Mouse (Mus musculus) hematopoietic stem cell, adult 5-6 weeks (primary cell): ENCODE data around the gene Elmo1. TPM values are rescaled to one million over a fixed set of nuclear protein-coding genes. Genes with fewer than 3 reads are reported as not detected.

Source experiments
- ATAC-seq, 2 experiments: fragments of 125-278 bp in 1 of 2; replicated peaks in 1 of 2; 2 replicates each; pipeline ENCODE4 v1.8.0; 2016 to 2017; ENCODE audit warnings: inconsistent platforms in 2 of 2, mild to moderate bottlenecking in 2 of 2, moderate number of reproducible peaks in 2 of 2, low read depth in 1 of 2, moderate TSS enrichment in 1 of 2; ENCODE audit not compliant: low FRiP score in 2 of 2, poor library complexity in 2 of 2, severe bottlenecking in 2 of 2, insufficient read depth in 1 of 2, low TSS enrichment in 1 of 2
- total RNA-seq: library from RNA; stranded (forward); fragments of 172-1452, 232-1000 nt; gene quantifications from 2 replicates; pipeline ENCODE4 v1.2.3, GENCODE M21; 2017

Gene Elmo1
- total RNA-seq, 1 experiment from 2014 or later, result 91.4 TPM

DNA sequence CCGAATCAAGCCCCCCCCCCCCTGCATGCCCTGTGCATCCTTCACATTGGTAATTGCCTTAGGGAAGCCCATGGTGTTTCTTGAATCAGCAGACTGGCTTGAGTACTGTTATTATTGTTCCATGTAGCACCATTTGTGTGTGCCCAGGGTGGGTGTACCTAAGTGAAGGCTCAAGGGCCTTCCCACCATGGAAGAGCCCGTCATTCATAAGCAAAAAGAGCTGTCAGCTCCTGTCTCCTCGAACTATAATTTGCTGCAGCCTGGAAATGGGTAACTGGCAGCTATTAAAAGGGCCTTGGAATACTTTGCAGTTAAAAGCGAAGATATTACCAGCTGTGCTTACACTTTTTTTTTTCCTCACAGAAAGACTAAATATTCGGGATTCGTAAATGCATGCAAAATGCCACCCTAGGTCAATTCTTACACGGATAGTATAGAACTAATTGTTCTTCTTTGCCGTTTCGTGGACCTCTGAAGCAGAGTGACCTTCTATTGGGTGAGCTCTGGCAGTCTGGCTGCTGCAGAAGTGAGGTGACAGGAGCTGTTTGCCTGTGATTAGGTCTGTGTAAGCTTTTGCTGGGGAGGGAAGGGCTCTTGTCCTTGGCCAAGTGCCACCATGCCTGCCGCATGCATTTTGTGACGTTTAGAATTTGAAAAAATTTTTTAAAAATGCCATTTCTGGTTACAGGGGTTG is 19.7 kb downstream of the Elmo1 start:
- no peak for ATAC-seq

DNA sequence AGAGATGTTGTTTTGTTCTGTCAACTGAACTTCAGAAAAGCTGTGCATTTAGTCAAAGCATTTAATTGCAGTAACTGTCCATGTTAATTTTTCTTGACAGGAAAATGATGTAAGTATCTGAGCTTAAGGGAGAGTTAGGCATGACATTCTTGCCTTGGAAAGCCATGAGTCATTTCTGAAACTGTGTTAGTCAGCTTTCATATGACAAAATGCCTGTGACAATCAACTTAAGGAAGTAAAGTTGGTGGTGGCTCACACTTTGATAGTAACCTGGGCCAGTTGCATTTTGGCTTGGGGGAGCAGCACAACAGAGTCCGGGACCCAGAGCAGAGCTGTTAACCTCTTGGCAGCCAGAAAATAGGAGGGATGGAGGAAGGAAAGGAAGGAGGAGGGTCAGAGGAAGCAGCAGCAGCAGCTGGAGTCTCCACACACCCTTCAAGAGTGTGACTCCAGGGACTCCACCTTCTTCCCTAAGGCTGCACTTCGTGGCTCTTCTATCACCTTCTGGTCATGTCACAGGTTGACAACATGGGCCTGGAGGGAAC is 20.9 kb downstream of the Elmo1 start:
- no peak; a peak in 1 of 4 replicates for ATAC-seq

DNA sequence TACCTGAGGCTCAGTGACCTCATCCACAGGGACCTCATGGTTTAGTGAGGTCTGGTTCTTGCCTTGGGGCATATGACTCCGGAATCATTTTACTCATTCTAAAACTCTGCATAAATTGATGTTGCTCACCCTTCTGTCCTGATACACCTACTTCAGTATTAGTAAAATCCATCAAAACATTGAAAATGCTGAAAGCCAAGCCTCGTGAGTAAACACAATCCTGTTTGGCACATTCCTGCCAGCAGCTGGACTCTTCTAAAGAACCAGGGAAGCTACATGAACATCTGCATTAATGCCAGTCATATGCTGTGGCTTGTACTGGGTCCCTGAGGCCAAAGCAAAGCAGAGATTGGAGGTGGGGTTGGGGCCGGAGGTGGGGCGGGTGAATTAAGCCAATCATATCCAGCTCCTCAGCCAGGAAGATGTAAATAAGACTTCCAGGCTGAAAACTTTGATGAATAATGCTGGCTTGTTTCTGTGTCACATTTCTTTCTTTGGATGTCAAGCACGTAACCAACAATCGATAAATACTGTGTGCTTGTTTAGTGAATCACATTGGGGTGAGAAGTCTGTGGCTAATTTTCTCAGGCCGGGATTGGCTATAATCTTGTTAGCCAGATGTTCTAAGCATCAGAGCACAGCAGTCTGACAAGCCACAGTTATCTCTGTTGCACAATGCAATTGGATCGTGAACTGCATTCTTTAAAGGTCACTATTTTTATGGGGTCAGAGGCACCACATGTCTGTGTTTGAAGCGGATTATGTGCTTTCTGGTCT is 24.9 kb downstream of the Elmo1 start:
- ATAC-seq, result no peak

DNA sequence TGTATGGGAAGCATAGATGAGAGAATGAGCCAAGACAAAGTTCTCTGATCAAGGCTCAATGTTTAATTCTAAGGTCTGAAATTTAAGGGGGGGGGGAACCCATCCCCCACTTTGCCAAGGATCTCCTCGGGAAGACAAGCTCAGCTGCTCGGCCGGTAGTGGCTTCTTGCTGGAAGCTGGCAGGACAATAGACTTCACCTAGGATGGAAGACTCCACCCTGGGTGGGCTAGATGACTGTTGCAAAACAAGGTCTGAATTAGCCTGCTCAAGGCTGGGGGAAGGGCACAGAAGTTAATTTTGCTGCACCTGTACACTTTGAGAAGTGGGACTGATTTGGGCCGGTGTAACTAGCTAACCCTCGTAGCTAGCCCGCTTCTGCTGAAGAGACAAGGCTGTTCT is 25.6 kb downstream of the Elmo1 start:
- no peak for ATAC-seq

DNA sequence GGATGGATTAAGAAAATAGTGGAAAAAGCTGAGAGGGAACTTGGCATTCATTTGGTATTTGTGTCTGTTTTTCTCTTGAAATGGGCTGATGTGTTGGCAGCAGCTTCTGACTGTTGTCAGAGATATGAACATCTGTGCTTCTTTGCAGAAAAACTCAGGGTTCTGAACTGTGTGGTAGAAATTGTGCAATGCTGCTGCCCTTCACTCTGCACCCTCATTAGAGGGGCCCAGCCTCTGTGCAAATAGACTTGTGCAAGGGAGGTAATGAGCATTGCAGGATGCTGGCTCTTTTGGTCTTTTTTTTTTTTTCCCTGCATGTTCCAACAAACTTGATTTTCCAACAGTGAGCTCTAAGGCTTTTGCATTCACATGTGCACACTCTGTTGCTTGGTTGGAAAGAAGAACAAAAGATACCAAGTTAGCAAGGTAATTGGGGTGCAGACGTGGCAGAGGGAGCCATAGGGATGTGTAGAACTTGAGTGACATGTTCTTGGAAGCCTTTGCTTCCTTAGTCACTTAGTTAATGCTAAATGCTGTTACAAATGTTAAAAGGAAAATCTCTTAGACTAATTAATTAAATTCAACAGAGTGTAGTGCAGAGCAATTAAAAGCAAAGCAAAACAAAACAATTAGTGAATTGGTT is 26.6 kb downstream of the Elmo1 start:
- ATAC-seq, result peak in 1 of 2 experiments; percentile 26; a peak in 1 of 4 replicates

DNA sequence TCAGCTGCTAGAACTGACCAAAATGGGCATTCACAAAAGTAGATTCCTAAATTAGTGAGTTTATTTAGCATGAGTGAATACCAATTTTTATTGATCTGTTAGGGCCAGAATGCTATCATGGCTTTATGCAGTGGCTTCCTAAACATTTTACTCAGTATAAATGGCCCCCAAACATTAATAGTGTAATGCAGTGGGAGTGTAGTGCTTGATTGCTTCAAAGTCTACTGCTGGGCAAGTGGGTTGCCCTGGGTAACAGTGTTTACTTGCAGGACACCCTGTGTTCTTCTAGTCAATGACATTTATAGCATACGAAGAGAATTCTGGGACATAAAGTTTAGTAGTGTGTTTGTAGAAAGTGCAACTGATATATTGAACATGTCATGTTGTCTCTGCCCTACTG is 27.3 kb downstream of the Elmo1 start:
- ATAC-seq, result no peak

DNA sequence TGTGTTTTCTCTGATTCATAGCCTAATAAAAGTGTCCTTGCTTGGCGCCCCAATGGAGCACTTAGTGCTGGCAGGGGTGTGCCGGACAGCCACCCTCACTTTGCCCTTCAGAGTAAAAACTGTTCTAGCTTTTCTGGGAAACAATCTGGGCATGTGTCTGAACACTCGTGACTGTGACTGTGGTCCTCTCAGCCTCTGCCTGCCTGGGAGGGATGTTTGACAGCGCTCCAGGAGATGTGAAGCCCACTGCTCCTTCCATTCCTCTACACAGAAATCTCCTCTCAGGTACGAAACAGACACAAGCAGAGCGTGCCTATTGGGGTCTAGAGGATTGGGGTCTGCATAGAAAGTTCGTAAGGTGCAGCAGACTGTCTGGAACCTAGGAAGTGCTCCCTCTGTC is 28.5 kb downstream of the Elmo1 start:
- no peak for ATAC-seq

DNA sequence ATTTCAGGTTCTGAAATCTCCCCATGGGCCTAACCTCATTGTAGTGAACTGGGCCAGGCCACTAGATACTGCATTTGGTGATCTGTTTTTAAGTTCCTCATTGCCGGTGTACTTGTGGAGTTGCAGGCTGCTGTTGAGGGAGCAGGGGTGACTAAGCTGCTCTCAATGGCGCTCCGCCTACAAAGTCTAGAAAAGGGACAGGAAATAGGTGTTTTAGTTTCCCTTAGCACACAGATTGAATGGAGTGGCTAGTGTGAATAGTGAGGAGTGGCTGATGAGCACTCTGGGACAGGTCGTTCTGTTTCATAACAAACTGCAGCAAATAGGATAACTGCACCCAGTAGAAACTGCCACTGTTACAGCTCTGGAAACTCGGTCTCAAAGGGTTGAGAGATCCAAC is 30.3 kb downstream of the Elmo1 start:
- peak; percentile 95 for ATAC-seq

DNA sequence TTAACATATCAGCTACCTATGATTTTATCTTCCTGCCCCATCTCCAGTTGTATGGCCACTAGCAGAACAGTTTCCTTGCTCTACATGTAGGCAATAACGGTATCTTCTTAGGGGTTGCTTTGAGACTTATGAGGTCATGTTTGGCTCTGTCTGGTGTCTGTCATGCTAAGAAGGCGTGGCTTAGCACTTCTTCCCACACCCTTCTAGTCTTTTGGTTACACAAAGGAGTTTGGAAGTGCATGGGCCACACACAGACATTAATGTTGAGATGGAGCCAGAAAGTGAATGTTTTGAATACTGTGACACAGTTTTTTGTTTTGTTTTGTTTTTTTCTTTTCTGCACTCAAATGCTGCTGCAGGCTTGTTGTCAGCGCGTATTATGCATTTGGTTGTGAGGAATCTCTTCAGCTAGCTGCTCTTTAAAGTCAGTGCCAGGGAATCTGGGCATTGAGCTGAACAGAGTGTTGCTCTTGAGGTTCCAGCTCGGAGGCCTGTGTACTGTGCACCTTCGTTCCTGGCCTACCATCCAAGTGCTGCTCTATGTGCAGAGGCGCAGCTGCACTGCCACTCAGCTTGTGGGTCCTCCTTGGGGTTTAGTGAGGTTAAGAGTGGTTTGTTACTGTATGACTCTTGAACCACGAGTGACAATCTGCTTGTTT is 31.1 kb downstream of the Elmo1 start:
- ATAC-seq, result no peak

DNA sequence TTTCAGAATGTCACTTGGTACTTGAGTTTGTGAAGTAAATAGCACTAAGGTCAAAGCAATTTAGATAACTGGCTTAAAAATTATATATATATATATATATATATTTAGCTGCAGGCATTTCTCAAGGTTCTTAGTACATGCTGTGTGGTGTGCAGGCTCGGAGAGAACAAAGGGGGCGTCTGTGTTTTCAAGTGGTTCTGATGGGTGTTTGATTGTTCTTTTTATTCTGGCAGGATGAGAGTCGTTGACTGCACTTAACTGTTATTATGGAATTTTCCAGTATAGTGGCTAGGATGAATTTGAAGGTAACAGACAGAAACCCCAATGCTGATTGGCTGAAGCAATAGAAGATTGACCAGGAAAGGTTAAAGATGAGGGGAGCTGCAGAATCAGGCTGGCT is 33.6 kb downstream of the Elmo1 start:
- no peak for ATAC-seq

DNA sequence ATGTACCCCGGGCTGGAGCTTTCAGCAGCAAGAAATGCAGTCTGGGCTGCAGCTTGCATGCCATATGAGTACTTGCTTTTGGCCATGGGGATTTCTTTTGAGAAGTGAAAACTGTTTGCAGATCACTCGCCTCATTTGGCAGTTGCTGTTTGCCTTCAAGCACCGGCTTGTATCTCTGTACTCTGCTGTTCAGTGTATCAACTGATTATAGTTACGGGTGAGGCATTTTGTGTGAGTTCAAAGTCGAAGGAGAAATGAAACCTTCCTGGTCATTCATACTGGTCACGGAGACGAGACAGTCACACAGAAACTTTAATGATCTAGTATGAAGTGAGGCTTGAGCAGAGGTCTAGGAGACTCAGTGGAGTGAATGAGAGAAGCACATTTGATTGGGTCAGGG is 34.6 kb downstream of the Elmo1 start:
- no peak for ATAC-seq

DNA sequence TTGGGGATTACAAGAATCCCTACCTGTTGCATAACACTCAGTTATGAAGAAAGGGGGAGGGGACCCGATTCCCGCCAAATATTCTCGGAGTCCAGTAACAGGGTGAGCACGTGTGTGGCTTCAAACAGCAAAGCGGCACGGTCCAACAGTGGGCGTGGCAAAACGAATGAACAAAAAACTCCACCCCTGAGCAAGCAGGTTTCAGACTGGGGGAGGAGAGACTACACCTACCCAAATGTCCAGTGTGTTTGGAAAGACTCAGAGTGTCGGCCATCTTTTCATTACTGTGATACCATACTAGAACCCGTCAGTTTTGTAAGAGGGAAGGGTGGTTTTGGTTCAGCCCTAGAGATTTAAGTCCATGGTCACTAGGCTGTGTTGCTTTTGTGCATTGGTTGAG is 35.4 kb downstream of the Elmo1 start:
- ATAC-seq, result no peak

DNA sequence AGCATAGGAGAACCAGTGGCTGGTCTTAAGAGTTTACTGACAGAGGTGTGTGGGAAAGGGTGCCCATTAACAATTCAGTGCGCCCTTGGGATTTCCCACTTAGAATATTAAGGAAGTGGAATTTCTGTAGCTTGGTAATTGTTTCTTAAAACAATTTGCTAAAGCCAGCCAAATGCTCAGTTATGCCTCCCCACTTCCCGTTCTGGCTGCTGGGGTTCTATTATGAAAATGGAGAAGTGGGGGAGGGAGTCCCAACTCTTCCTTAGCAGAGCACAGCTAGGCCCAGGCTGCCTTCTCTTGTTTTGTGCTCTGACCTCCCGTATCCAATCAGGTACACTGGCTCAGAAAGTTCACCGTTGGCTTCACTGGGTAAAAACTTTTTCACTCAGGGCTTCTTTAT is 37.2 kb downstream of the Elmo1 start:
- ATAC-seq, result peak; percentile 91 to 92

DNA sequence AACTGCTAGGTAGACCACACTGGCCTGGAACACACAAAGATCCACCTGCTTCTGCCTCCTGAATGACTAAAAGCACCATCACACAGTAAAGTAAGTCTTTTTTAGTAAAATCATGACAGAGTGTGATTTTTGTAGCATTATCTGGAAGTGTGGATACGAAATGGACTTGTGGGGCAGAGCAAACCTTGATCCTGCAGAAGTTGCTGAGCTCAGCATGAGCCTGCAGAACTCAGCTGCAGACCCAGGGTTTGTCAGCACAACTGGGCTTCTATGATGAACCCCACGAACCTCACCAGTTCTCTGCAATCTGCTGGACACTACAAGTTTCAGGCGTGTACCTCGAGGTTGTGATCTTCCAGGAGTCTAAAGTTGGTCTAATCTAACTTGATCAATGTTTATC is 37.7 kb downstream of the Elmo1 start:
- ATAC-seq, result no peak; a peak in 1 of 4 replicates

DNA sequence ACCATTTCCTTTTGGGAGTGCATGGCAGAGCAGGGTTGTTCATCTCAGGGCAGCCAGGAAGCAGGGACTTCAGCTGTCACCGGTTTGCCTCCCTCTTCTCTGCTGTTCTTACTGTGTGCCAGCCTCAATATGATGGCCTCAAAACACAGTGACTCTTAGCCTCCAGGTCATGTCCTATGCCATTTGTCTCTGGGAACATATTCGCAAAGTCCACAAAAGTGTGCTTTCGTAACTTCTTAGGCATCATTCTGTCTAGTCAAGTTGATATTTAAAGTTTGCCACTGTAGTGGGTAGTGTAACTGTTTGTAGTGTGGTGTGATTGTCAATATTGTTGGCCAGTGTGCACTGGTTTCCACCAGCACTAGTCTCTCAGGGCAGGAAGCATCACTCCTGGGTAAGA is 40.3 kb downstream of the Elmo1 start:
- no peak for ATAC-seq

DNA sequence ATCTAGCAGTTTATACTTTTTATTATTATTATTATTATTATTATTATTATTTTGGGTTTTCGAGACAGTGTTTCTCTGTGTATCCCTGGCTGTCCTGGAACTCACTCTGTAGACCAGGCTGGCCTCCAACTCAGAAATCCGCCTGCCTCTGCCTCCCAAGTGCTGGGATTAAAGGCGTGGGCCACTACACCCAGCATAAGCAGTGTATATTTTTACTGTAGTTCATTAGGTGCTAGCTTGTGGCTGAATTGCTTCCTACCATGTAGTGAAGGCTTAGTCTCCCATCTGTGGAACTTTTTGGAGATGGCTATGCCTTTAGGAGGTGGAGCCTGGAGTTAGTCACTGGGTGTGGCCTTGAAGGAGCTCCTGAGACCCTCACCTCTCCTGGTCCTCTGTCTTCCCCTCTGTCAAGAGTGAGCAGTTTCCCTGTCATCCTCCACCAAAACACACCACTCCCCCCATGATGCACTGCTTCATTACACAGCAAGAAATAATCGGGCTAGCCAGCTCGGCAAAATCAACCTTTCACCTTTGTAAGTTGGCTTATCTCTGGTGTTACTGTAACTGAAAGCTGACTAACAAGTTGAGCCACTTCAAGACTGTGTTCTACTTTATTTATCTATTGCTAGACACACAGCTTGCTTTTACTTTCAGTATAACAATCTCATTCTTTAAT is 41.1 kb downstream of the Elmo1 start:
- ATAC-seq, result no peak

DNA sequence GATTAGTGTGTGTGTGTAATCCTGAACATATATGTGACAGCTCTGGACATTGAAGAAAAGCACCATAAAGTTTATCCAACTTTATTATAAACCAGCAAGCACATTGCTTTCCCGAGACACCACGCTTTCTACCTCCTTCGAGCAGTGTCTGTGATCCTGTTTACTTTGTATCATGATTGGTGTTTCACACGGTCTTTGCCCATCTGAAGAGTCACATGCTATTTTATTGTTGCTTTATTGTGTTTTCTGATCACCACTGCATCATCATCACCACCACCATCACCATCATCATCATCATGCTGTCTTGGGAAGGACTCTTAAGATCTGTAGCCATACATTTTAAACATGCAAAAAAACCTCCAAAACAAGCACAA is 41.6 kb downstream of the Elmo1 start:
- ATAC-seq, result no peak
